Mouse (Mus musculus) lung, postnatal 36 days (tissue): ENCODE measurements around the gene Hist1h2af.

Experiments
- DNase-seq: peaks from one replicate; pipeline ENCODE4 v3.0.0; 2022; ENCODE audit warnings: mixed read lengths

Gene Hist1h2af

GRCm38 (mm10) chr13:23515826-23516620, 17.7 kb upstream of the Hist1h2af start:
- no peak for DNase-seq

DNA sequence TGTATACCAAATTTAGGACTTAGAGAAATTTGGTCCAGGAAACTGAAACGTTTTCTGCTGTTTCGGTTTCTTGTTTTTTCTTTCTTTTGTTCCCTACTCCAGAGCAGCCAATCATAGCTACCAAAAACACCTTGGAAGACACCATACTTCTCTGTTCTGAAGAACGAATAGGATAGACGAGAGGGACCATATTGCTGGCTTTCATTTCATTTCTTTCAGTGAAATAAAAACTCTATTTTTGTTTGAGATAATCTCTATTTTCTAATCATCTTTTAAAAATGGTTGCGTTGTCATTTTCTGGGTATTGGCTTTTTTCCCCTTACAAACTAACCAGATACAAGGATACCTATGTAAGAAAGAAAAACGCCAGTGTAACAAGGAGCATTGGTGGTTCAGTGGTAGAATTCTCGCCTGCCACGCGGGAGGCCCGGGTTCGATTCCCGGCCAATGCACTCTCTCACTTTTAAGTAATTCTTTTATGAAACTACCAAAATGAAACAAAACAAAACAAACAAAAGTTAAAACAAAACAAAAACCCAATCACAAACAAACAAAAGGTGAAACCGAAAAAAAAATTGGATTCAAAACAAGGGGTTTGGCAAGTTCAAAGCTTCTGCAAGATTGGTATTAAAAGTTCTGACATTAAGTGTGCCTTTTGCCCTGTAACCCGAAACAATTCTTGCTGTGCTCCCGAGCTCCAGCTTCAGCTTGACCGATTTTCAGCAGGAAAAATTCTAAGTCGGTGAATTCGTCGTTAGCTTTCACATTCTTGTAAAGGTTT, 16.7 kb upstream of the Hist1h2af start:
- peak; percentile 86 for DNase-seq

GRCm38 (mm10) chr13:23517603-23518294, 16.0 kb upstream of the Hist1h2af start:
- peak; percentile 95 for DNase-seq

GRCm38 (mm10) chr13:23518295-23518603, 15.5 kb upstream of the Hist1h2af start:
- DNase-seq: no peak

GRCm38 (mm10) chr13:23518885-23519284, 14.8 kb upstream of the Hist1h2af start:
- peak; percentile 90 for DNase-seq

DNA sequence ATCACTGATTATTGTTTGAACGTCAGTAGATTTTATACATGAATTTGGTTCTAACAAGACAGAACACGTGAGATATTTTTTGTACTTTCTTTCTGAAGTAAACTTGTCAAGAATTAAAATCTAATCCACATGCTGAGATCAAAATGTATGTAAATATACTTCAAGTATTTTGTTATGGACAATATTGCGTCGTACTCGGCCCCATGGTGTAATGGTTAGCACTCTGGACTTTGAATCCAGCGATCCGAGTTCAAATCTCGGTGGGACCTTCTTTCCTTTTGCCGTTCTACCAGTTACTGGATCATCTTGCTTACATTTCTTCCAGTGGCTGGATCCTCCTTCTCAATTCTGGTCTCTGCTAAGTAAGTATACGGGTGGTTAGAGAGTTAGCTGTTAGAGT, 14.3 kb upstream of the Hist1h2af start:
- DNase-seq: peak; percentile 88

DNA sequence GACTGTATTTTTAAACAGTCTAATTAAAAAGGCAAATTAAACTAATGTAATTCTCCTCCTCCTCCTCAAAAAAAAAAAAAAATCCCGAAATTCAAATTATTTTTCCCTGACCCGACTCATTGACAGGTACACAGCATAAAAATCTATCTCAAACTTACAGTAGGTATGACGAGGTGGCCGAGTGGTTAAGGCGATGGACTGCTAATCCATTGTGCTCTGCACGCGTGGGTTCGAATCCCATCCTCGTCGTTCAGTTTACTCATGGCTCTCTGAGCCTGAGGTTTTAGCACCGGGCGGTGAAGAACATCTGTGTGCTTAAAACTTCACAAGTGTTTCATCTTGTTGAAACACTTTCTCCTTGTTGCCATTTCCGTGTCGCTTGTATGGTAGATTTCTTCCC, 12.0 kb upstream of the Hist1h2af start:
- peak; percentile 90 for DNase-seq

- no peak for DNase-seq
Measured at GRCm38 (mm10) chr13:23523976-23524375, 9.7 kb upstream of the Hist1h2af start.

DNA sequence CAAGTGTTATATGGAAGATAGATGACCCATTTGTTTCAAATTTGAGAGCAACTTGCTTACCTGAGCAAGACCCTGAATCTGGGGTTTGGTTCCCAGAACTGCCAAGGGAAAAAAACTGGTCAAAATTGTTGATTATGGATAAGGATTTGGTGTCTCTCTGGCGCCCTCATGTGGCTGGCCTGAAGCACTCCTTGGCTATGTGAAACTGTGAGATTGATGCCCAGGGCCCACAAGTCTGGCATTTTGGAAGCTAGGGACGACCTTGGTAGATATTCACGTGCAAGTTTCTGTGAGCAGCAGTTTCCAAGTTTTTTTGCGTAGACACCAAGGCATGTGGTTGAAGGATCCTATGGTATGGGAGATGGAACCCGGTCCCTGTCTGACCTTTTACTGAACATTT, 9.1 kb upstream of the Hist1h2af start:
- peak; percentile 71 for DNase-seq

DNA sequence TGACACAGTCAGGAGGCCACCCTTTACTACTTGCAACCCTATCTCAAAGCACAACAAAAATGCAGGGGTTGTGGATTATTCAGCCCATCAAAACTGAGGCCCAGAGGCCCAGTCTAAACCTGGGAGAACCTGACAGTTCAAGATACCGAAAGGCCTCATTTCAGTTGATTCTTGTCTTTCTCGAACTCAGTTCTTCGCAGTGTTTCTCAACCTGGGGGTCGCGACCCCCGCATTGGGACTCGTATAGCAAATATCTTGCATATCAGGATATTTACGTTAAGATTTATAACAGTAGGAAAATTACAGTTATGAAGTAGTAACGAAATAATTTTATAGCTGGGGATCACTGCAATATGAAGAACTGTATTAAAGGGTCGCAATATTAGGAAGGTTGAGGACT, 7.8 kb upstream of the Hist1h2af start:
- no peak for DNase-seq

GRCm38 (mm10) chr13:23526312-23526711, 7.4 kb upstream of the Hist1h2af start:
- peak; percentile 96 for DNase-seq

DNA sequence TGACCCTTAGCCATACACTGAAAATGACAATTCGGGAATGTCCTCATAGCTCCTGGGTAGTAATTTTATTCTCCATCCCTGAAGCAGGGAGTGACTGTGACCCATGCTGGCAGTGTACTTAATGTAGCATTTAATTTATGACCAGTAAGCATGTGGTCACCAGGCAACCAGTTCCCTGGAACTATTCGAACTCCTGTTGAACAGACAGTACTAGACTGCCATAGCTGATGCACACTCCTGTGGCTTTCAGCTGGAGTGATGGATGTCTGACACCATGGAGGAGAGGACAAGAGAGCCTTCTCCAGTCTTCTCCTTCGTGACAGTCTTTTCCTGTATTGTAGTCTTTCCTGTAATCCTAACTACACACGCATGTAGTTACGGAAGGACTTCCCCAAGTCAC, 4.7 kb upstream of the Hist1h2af start:
- no peak for DNase-seq

DNA sequence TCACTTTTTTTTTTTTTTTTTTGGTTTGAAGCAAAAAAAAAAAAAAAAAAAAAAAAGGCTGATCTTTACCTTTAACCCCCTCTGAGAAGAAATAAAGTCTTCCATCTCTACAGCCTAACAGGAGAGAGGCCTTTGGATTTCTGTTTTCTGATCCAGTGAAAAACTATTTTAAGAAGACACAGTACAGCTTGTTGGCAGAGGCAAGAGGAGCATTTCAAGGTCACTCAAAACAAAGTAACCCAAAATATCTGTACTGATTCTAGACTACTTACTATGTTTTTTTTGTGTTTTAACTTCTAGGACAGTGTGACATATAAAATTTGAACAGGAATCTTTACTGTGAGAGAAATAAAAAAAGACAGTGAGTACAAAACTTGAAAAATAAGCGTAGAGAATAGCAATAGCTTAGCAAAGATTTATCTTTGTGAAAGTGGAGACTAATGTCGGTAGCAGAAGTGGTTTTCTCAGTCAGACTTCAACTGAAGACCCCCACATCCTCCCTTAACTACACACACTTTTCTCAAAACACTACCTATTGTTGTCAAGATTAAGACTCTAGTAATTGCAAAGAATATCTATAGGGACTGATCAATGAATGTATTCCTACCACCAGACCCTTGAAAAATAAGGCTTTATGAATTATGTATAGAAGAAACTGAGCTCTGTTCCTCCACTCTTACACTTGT, 4.1 kb upstream of the Hist1h2af start:
- DNase-seq: no peak

DNA sequence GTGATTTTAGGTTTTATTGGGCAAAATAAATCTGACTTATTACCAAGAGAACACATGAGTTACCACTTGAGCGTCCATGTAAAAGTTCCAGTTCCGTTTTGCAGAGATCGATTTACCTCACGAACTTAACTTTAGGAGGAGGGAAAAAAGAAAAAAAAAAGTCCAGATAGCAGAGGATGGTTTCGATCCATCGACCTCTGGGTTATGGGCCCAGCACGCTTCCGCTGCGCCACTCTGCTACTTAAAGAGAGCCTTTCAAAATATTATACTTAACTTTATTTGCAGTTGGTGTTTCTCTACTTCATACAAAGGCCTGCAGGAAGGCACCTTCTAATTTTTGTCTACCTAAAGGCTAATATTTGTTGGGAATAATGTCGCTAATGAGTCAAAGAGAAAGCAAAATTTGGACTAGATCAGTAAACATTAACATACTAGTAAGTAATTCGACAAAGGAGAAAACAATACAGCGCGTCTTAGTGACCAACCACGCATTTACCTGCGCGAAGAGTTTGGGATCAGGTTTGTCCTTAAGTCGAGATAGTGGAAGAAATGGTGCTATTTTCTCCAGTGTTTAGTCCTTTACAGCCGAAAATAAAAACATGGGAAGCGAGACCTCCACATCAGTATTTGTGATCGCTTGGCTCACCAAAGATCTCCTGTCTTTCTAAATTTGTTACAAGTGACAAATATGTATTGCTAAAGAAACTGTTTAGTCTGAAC, 3.4 kb upstream of the Hist1h2af start:
- DNase-seq: peak; percentile 84

DNA sequence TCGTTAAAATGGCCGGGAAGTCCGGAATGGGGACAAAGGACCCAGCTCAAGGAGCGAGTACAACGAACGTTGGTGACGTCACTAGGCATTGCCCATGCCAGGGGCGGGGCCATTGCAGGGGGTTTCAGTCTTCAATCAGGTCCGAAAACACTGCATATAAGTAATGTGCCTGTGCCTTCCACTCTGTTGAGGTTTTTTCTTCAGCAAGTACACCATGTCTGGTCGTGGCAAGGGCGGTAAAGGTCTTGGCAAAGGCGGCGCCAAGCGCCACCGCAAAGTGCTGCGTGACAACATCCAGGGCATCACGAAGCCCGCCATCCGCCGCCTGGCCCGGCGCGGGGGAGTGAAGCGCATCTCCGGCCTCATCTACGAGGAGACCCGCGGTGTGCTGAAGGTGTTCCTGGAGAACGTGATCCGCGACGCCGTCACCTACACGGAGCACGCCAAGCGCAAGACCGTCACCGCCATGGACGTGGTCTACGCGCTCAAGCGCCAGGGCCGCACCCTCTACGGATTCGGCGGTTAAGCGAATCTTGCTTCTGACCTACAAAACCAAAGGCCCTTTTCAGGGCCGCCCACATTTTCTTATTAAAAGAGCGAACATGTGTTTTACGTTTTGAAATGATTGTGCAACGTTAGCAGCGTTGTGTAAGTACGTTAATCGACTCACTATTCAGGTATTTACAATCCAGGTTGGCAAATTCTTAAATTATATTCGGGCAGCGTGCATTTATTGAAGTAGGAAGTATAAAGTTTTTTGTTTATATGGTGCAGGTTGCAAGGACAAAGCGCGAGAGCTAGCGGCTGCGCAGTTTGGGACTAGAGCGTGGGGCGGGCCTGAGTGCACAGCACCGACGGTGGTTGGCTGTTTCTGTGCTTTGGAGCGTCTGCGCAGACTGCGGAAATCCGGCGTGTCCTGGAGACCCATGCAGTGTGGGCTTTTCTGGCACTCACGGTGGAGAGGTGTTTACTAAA, 2.5 kb upstream of the Hist1h2af start, which contains the start of gene Hist1h4h:
Hist1h4h (plus strand) TSS at position 150 of the 975 bp plus-strand sequence.
- DNase-seq: peak; percentile 99

DNA sequence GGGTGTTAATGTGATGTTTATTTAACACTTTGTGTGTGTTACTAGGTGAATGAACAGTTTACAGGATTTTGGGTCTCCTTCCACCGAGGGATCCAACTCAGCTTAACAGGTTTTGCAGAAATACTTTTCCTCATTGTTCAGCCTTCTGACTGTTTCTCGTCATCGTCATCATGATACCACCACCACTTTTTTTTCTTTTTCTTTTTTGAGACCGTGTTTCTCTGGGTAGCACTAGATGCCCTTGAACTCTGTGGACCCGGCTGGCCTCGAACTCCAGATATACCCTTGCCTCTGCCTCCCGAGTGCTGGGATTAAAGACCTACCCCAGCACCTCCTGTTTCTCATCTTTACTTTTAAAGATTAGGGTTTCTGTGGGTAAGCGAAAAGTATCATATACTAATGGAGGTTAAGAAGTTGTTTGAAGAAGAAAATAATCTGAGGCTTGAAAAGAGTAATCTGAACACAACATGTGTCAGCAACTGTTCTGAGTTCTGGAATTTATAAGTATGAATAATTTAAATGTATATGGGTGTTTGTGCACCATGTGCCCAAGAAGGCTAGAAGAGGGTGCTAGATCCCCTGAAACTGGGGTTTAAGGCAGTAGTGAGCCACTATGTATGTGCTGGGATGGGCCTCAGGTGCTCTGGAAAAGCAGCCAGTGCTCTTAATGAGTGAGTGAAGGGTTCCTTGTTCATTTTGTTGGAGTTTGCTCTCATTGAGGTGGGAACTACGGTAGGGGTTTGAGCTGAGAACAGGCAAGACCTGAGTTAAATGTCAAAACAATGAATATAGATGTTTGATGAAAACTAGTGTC, 1.2 kb upstream of the Hist1h2af start:
- no peak for DNase-seq

GRCm38 (mm10) chr13:23534368-23535131, 844 bp downstream of the Hist1h2af start:
- no peak for DNase-seq

DNA sequence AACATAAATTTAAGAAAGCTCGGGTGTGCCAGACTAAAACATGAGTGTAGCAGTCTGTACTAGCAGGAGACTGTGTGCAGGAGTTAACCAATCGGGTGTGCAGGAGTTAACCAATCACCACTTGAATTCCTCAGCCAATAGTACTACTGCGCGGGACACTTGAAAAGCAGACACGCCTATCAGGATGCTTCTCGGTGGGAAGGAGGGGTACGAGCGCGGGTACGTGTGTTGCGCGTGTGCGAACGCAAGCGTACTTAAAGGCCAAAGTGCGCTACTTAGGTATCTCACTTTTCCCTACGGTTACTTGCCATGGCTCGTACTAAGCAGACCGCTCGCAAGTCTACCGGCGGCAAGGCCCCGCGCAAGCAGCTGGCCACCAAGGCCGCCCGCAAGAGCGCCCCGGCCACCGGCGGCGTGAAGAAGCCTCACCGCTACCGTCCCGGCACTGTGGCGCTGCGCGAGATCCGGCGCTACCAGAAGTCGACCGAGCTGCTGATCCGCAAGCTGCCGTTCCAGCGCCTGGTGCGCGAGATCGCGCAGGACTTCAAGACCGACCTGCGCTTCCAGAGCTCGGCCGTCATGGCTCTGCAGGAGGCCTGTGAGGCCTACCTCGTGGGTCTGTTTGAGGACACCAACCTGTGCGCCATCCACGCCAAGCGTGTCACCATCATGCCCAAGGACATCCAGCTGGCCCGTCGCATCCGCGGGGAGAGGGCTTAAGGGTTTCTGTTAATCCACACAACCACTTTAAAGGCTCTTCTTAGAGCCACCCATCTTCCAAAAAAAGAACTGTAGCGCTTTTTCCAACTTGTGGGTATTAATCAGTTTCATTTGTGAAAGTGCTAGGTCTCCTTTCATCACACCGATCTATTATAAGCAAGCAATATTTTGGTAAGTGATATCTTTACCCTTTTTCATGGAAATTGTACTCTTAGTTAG, 1.7 kb downstream of the Hist1h2af start, which contains the start of gene Hist1h3g:
Hist1h3g (plus strand) TSS at position 286 of the 939 bp plus-strand sequence.
- DNase-seq: peak; percentile 94
